Mouse (Mus musculus) neural tube, embryonic 12.5 days (tissue): ENCODE measurements around the gene Taok2. TPM values are rescaled to one million over a fixed set of nuclear protein-coding genes. Genes with fewer than 3 reads are reported as not detected.
"Not testable (repeated sequence)": the region's sequence is repeated elsewhere in the genome, so short reads cannot be mapped to it uniquely, and the experiment has no call there.

Source experiments
- ATAC-seq: fragments of 200-750 bp; cut with Nextera tagmentation; 2 replicates; pipeline ENCODE4 v1.8.0; 2017; ENCODE audit warnings: low read depth, mild to moderate bottlenecking, moderate TSS enrichment, moderate library complexity; ENCODE audit not compliant: low FRiP score
- H3K27ac ChIP-seq: fragments of 300-500 bp; sonication (generic); 2 replicates; pipeline ENCODE4 v1.5.1; 2016
- H3K27me3 ChIP-seq: fragments of 300-500 bp; sonication (generic); replicated peaks from 2 replicates; pipeline ENCODE4 v1.6.1; 2016; ENCODE audit warnings: mild to moderate bottlenecking
- H3K36me3 ChIP-seq: fragments of 300-500 bp; sonication (generic); 2 replicates; pipeline ENCODE4 v1.6.1; 2016; ENCODE audit warnings: mild to moderate bottlenecking
- H3K4me1 ChIP-seq: fragments of 300-500 bp; sonication (generic); 2 replicates; pipeline ENCODE4 v1.6.1; 2016
- H3K4me2 ChIP-seq: fragments of 300-500 bp; sonication (generic); replicated peaks from 2 replicates; pipeline ENCODE4 v1.6.1; 2016; ENCODE audit warnings: mild to moderate bottlenecking
- H3K4me3 ChIP-seq: fragments of 300-500 bp; sonication (generic); 2 replicates; pipeline ENCODE4 v1.5.1; 2016
- H3K9ac ChIP-seq: fragments of 300-500 bp; sonication (generic); 2 replicates; pipeline ENCODE4 v1.6.1; 2016; ENCODE audit warnings: mild to moderate bottlenecking
- H3K9me3 ChIP-seq: fragments of 300-500 bp; sonication (generic); 2 replicates; pipeline ENCODE4 v1.6.1; 2016; ENCODE audit warnings: mild to moderate bottlenecking
- WGBS: fragments of 180-500 bp; shearing (Covaris S2); methylation state at CpG from one replicate; pipeline ENCODE4 v1.1.7; 2016; 5-methylcytosine and 5-hydroxymethylcytosine counted together
- polyA plus RNA-seq: library from polyadenylated mRNA; unstranded; fragments of >200 nt; fragmentation: Nextera tagmentation; extraction: Ambion mirVana; gene quantifications from 2 replicates; pipeline ENCODE4 v1.2.1, GENCODE M21; 2016

The Taok2 gene
- polyA plus RNA-seq, 1 experiment from 2014 or later, result 57.5 TPM

GRCm38 (mm10) chr7:126899781-126900180, 15.3 kb upstream of the Taok2 start:
- not testable (repeated sequence) for H3K27ac ChIP-seq, H3K27me3 ChIP-seq, H3K36me3 ChIP-seq, H3K9ac ChIP-seq, ATAC-seq, H3K9me3 ChIP-seq, H3K4me3 ChIP-seq, H3K4me2 ChIP-seq
- 96% methylated on average over 8 of the region's 9 CpGs for WGBS
- H3K4me1 ChIP-seq, result peaks cover 14% of the 10 kb centered on the region

DNA sequence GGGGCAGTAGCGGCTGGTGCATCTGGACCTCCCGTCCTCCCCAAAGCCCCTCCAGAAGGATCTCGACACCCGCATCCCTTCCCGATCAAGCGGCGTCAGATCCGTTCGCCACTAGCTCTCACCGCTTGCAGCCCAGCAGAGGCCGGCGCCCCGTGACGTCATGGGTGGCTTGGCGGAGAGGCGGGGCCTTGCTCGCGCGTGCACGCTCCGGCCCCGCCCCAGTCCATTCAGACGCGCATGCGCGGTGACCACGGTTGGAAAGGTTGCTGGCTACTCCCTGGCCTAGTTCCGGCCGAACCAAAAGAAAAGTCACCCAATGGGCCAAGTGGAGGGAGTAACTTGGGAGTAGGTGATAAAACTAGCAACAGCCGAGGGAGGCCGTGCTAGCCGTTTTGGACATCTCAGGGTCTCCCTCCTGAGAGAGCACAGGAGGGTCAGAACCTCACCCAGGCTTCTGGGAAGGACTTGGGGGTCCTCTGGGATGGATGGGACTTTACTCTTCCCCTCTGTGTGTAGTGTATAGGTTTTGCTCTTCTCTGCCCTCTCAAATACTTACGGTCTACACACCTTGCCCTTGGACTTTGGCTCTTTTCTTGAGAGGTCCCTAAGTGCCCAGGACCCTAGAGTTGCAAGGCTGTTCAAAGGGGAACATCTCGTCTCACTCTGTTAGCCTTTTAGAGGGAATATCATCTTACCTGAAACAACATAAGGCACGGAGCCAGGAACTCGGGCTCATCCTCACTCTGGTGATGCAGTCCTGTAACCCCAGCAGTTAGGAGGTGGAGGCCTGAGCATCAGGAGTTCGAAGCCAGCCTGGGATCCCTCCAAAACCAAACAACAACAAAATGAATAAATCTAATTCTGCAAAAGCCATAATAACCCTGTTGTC, 13.8 kb upstream of the Taok2 start:
- H3K4me1 ChIP-seq, result peaks cover 14% of the 10 kb centered on the region
- no peaks in the 10 kb centered on the region for H3K36me3 ChIP-seq
- 12% methylated on average over 37 of the region's 37 CpGs for WGBS
- H3K27me3 ChIP-seq, result no peaks in the 10 kb centered on the region
- peak overlapping the region; percentile 78 for H3K4me2 ChIP-seq
- ATAC-seq, result peak; percentile 91
- H3K9ac ChIP-seq, result peak overlapping the region; percentile 76
- peak overlapping the region; percentile 59 for H3K4me3 ChIP-seq
- 0 out of 2 replicates have a peak overlapping the region, but pooled peaks have one; percentile 42 for H3K27ac ChIP-seq
- H3K9me3 ChIP-seq, result no peaks in the 10 kb centered on the region

- H3K36me3 ChIP-seq, result no peaks in the 10 kb centered on the region
- 27% methylated on average over 16 of the region's 16 CpGs for WGBS
- H3K27me3 ChIP-seq, result no peaks in the 10 kb centered on the region
- H3K4me1 ChIP-seq, result peaks cover 14% of the 10 kb centered on the region
- H3K4me3 ChIP-seq, result peak overlapping the region; percentile 59
- 0 out of 2 replicates have a peak overlapping the region, but pooled peaks have one; percentile 42 for H3K27ac ChIP-seq
- peak overlapping the region; percentile 76 for H3K9ac ChIP-seq
- no peaks in the 10 kb centered on the region for H3K9me3 ChIP-seq
- H3K4me2 ChIP-seq, result peak overlapping the region; percentile 78
- ATAC-seq, result peak; percentile 88
Measured at GRCm38 (mm10) chr7:126897390-126898101, 13.0 kb upstream of the Taok2 start.

- 0 out of 2 replicates have a peak overlapping the region, but pooled peaks have one; percentile 78 for H3K4me2 ChIP-seq
- H3K27me3 ChIP-seq, result no peaks in the 10 kb centered on the region
- no peak overlapping the region for H3K9ac ChIP-seq
- no peaks in the 10 kb centered on the region for H3K36me3 ChIP-seq
- no peak overlapping the region for H3K27ac ChIP-seq
- WGBS, result 85% methylated on average over 5 of the region's 5 CpGs
- ATAC-seq, result no peak
- no peak overlapping the region for H3K4me3 ChIP-seq
- H3K4me1 ChIP-seq, result peaks cover 14% of the 10 kb centered on the region
- H3K9me3 ChIP-seq, result no peaks in the 10 kb centered on the region
Measured at GRCm38 (mm10) chr7:126896912-126897311, 12.4 kb upstream of the Taok2 start.

DNA sequence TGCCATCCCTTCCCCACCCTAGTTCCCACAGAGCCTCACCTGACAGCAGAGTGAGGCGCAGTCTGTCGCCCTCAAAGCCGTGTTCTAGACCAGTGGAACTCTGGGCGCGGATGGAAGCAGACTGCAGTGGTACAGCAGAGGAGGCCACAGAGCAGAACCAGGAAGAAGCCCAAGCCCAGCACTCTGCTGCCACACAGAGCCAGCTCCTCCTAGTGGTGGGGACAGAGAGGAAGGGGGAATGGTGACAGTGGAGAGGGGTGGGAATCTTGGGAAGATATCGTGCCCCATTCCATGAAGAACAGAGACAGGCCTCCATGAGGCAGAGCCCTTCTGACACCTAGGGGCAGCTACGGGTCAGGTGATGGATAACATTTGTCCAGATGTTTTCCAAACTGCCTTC, 4.3 kb upstream of the Taok2 start:
- Histone ChIP-seq H3K27ac (no peak overlapping the region), H3K4me2 (no peak overlapping the region), H3K27me3 (no peaks in the 10 kb centered on the region), H3K4me1 (0 out of 2 replicates have a peak, but pooled peaks cover under 1% of the 10 kb centered on the region), H3K9ac (no peak overlapping the region; the same call in 1 of the 2 replicates), H3K4me3 (no peak overlapping the region), H3K36me3 (0 out of 2 replicates have a peak, but pooled peaks cover 6% of the 10 kb centered on the region), H3K9me3 (no peaks in the 10 kb centered on the region)
- no peak for ATAC-seq
- 49% methylated on average over 7 of the region's 7 CpGs for WGBS

DNA sequence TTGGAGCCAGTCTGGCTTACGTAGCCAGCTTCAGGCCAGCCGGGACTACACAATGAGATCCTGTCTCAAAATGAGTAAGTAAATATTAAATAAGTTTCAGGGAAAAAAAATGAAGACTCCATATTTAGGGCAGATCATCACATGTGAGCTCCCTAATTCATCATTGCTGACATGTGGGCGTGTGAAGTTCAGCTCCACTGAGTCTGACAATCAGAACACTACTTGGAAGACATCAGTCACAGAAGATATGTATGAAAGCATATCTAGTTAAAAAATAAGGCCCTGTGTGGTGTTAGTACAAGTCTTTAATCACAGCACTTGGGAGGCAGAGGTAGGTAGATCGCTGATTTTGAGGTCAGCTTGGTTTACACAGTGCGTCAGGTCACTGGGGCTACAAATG, 2.8 kb upstream of the Taok2 start:
- ATAC-seq, result no peak
- Histone ChIP-seq H3K9me3 (no peaks in the 10 kb centered on the region), H3K4me2 (no peak overlapping the region), H3K9ac (no peak overlapping the region), H3K4me3 (no peak overlapping the region), H3K27me3 (no peaks in the 10 kb centered on the region), H3K4me1 (peaks cover 15% of the 10 kb centered on the region), H3K36me3 (0 out of 2 replicates have a peak, but pooled peaks cover 6% of the 10 kb centered on the region), H3K27ac (no peak overlapping the region)
- WGBS, result 88% methylated on average over 5 of the region's 5 CpGs

DNA sequence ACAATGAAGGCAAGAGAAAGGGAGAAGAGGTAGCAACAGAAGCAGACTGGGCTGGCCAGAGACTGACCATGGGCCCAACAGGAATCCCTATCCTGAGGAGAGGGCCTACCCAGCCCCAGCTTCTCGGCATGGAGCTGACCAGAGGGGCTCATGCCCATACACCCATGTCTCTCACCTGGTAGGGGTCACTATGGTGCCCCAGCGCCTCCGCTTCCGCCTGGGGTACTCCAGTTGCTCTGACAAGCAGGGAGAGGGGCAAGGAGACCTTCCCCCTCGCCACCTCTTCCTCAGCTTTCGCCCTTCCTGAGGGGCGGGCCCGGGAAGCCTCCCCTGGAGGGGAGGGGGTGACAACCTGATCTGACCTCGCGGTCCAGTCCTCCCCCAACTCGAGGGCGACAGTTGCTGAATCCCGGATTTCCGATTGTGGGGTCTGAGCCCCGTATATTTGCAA, 747 bp downstream of the Taok2 start:
- peak overlapping the region; percentile 100 for H3K4me2 ChIP-seq
- H3K9ac ChIP-seq, result peak overlapping the region; percentile 87
- peak overlapping the region; percentile 90; the same call in 1 of the 2 replicates for H3K27ac ChIP-seq
- no peaks in the 10 kb centered on the region for H3K27me3 ChIP-seq
- peaks cover 27% of the 10 kb centered on the region for H3K4me1 ChIP-seq
- peak; percentile 7; the same call in 1 of the 2 replicates for ATAC-seq
- no peaks in the 10 kb centered on the region for H3K9me3 ChIP-seq
- peak overlapping the region; percentile 74 for H3K4me3 ChIP-seq
- WGBS, result 0% methylated on average over 15 of the region's 15 CpGs
- H3K36me3 ChIP-seq, result peaks cover 19% of the 10 kb centered on the region

- no peak overlapping the region for H3K27ac ChIP-seq
- peaks cover 45% of the 10 kb centered on the region for H3K36me3 ChIP-seq
- no peaks in the 10 kb centered on the region for H3K9me3 ChIP-seq
- whole genome bisulfite sequencing, result 77% methylated on average over 6 of the region's 6 CpGs
- H3K4me3 ChIP-seq, result no peak overlapping the region
- H3K9ac ChIP-seq, result no peak overlapping the region
- no peak for ATAC-seq
- H3K4me1 ChIP-seq, result peaks cover 27% of the 10 kb centered on the region
- H3K27me3 ChIP-seq, result no peaks in the 10 kb centered on the region
- H3K4me2 ChIP-seq, result peak overlapping the region; percentile 100
Measured at GRCm38 (mm10) chr7:126881040-126881439, 3.5 kb downstream of the Taok2 start.

DNA sequence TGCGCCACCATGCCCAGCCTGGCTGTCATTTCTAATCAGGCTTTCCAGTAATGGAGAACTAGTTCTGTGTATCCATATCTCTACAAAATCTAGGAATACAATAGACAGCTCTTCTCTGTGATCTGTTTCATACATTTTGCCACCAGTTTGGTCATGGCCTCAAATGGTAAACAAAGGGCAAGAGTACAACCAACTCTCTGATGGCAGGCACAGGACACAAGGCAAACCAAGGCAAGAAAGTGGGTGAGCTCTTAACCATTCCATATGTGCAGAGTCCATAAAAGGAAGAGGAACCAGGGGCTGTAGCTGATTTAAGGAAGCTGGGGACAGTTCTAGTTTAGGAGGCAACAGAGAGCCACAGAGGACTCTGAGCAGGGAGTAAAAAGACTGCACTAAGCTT, 7.3 kb downstream of the Taok2 start:
- H3K4me2 ChIP-seq, result no peak overlapping the region
- H3K27ac ChIP-seq, result no peak overlapping the region
- no peaks in the 10 kb centered on the region for H3K9me3 ChIP-seq
- H3K36me3 ChIP-seq, result peaks cover 83% of the 10 kb centered on the region
- H3K27me3 ChIP-seq, result no peaks in the 10 kb centered on the region
- WGBS, result 98% methylated on average over 1 of the region's 1 CpGs
- H3K4me1 ChIP-seq, result peaks cover 12% of the 10 kb centered on the region
- no peak for ATAC-seq
- H3K4me3 ChIP-seq, result no peak overlapping the region
- no peak overlapping the region for H3K9ac ChIP-seq

DNA sequence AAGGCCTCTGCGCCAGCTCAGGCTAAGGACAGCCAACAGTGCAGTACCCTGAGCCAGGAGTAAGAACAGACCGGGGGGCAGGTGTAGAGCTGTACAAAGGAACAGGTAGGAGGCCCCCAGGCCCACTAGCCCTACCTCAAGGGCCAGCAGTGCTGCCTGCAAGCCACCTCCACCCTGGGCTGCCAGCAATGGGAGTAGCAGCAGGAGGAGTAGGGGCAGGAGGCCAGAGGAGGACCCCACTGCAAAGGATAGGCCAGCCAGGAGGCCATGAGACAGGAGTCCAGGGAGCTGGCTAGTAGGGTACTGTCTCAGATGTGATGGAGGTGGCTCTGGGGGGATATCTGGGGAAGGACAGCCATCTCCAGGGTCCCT, 14.0 kb downstream of the Taok2 start:
- Histone ChIP-seq H3K4me2 (no peak overlapping the region), H3K27me3 (no peaks in the 10 kb centered on the region), H3K36me3 (peaks cover 98% of the 10 kb centered on the region), H3K27ac (no peak overlapping the region), H3K9me3 (no peaks in the 10 kb centered on the region), H3K4me3 (no peak overlapping the region), H3K9ac (no peak overlapping the region), H3K4me1 (no peaks in the 10 kb centered on the region)
- WGBS, result 97% methylated on average over 2 of the region's 2 CpGs
- no peak for ATAC-seq

DNA sequence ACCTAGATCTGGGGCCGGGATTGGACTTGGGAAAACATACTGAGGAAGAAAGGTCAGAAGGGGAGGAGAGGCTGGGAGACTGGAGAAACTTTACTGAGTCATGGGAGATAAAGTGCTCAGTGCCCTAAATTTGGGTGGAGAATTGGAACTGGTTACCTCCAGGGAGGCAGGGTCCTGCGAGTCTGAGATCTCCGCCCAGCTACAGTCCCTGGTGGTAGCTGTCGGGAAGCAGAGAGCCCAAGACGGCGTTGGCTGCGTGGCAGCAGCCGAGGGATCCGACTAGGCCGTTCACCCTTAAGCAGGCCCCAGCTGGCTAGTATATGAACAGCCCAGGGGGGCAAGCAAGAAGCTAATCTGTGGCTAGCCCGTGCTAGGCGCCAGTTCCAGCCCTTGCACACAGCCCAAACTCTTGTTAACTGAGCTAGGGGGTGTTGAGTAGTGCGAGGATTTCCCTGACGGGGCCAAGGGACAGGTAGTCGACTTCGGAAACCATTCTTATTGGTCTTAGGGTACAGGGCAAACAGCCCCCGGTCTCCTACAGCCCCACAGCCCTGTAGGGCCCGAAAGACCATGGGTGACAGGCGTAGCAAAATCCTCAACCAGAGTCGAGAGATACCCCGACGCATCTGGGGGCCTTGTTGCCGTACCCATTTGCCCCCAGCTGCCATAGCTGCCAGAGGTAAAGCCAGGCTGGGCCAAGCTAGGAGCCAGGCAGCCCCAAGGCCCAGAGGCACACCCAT, 14.6 kb downstream of the Taok2 start:
- WGBS, result 89% methylated on average over 23 of the region's 23 CpGs
- Histone ChIP-seq H3K4me1 (no peaks in the 10 kb centered on the region), H3K27ac (no peak overlapping the region), H3K9me3 (no peaks in the 10 kb centered on the region), H3K4me3 (no peak overlapping the region), H3K36me3 (peaks cover 98% of the 10 kb centered on the region), H3K9ac (no peak overlapping the region), H3K4me2 (no peak overlapping the region), H3K27me3 (no peaks in the 10 kb centered on the region)
- no peak for ATAC-seq

GRCm38 (mm10) chr7:126868003-126868402, 16.5 kb downstream of the Taok2 start:
- 86% methylated on average over 12 of the region's 12 CpGs for WGBS
- Histone ChIP-seq H3K4me3 (no peak overlapping the region), H3K27me3 (no peaks in the 10 kb centered on the region), H3K9ac (no peak overlapping the region), H3K27ac (no peak overlapping the region), H3K36me3 (peaks cover 93% of the 10 kb centered on the region), H3K4me2 (no peak overlapping the region), H3K4me1 (peaks cover 14% of the 10 kb centered on the region), H3K9me3 (no peaks in the 10 kb centered on the region)
- ATAC-seq, result no peak
